Mouse (Mus musculus): ENCODE data around the gene 1700066M21Rik.

- no peak for TF ChIP-seq POLR2A (IDR thresholded peaks at IDR 0.05; ENCODE audit: borderline replicate concordance, insufficient read depth, low read length)
- no peak for TF ChIP-seq CTCF (IDR thresholded peaks at IDR 0.05; ENCODE audit: borderline replicate concordance, insufficient read depth, low read depth, low read length)
These were observed 15.0 kb downstream of the 1700066M21Rik start for GRCm38 (mm10) chr1:57392417-57392816.

All from cerebellum, adult 2 months (tissue).